In the genomic region with DNA sequence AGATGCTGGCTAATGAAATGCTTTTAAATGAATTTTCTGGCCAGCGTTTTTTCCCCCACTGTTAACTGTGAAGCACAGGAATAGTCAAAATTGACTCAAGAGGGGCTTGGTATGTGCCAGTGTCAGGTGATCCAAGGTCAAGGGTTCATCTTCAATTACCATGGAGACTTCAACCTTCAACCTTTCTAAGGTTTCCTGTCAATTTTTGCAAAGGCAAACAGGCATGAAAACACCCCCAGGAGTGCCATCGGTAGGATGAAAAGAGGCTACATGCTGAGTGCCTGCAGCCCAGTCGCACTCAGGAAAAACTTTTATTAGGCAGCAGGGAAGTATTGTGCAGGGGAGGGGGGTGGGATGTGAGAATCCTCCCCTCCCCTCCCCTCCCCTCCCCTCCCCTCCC, we compare ENCODE assay signal across 11 mouse cellular contexts. TPM values are rescaled to one million over a fixed set of nuclear protein-coding genes. Genes with fewer than 3 reads are reported as not detected.
A peak's percentile ranks its signal among the peaks of the same experiment; 100 is the strongest.
DNase-seq lines count a peak whose midpoint lies in the region; ATAC-seq and TF ChIP-seq lines count a peak whose summit lies in the region.
"Had no signal": no experiment of that assay in that cellular context is flagged by ENCODE, and none has a peak within 500 bp of the region (broad histone marks: within the 10 kb centered on the region; RNA-seq: fewer than 3 reads in every experiment).

No protein-coding gene starts in this region.

- ATAC-seq in hindbrain, embryonic 13.5 days (ENCODE audit: low FRiP score): no peak
- no peak for ATAC-seq in midbrain, embryonic 12.5 days (ENCODE audit: low FRiP score, low read depth)
- ATAC-seq in midbrain, postnatal 0 days (ENCODE audit: low FRiP score): no peak
- ATAC-seq in embryonic facial prominence, embryonic 13.5 days (ENCODE audit: insufficient number of reproducible peaks, insufficient read depth, low FRiP score, low TSS enrichment, low read depth): no peak
- ATAC-seq in erythroblast, adult 5-6 weeks (replicated peaks; ENCODE audit: low FRiP score, poor library complexity, severe bottlenecking): no peak

- H3K27me3 ChIP-seq in hindbrain, embryonic 10.5 days (ENCODE audit: insufficient read depth, poor library complexity, severe bottlenecking): peaks cover 4% of the 10 kb centered on the region; the same call in 1 of the 2 replicates
- H3K27me3 ChIP-seq in hindbrain, embryonic 13.5 days: 0 out of 2 replicates have a peak, but pooled peaks cover 5% of the 10 kb centered on the region
- H3K27me3 ChIP-seq in midbrain, embryonic 12.5 days: no peaks in the 10 kb centered on the region
- H3K27me3 ChIP-seq in midbrain, postnatal 0 days (ENCODE audit: insufficient read depth, low read length): no peaks in the 10 kb centered on the region
- H3K27me3 ChIP-seq in embryonic facial prominence, embryonic 13.5 days: no peaks in the 10 kb centered on the region
- H3K27me3 ChIP-seq: CH12.LX had no signal

- no peak overlapping the region for H3K4me2 ChIP-seq in hindbrain, embryonic 13.5 days
- no peak overlapping the region for H3K4me2 ChIP-seq in midbrain, embryonic 12.5 days (replicated peaks)
- H3K4me2 ChIP-seq in midbrain, postnatal 0 days (ENCODE audit: low read depth, low read length, poor library complexity, severe bottlenecking): no peak overlapping the region
- H3K4me2 ChIP-seq in embryonic facial prominence, embryonic 13.5 days: no peak overlapping the region

- H3K36me3 ChIP-seq in hindbrain, embryonic 10.5 days: no peaks in the 10 kb centered on the region
- H3K36me3 ChIP-seq in hindbrain, embryonic 13.5 days: no peaks in the 10 kb centered on the region
- no peaks in the 10 kb centered on the region for H3K36me3 ChIP-seq in midbrain, embryonic 12.5 days
- no peaks in the 10 kb centered on the region for H3K36me3 ChIP-seq in midbrain, postnatal 0 days (ENCODE audit: insufficient read depth, low read length)
- no peaks in the 10 kb centered on the region for H3K36me3 ChIP-seq in embryonic facial prominence, embryonic 13.5 days

- TF ChIP-seq CTCF in midbrain, postnatal 0 days (IDR thresholded peaks at IDR 0.05): no peak

- H3K27ac ChIP-seq in hindbrain, embryonic 10.5 days: peak overlapping the region; percentile 81
- H3K27ac ChIP-seq in hindbrain, embryonic 13.5 days: no peak overlapping the region
- H3K27ac ChIP-seq in midbrain, embryonic 12.5 days (replicated peaks): peak overlapping the region; percentile 39; the same call in 1 of the 2 replicates
- no peak overlapping the region for H3K27ac ChIP-seq in midbrain, postnatal 0 days (ENCODE audit: low read depth, low read length)
- H3K27ac ChIP-seq in embryonic facial prominence, embryonic 13.5 days: peak overlapping the region; percentile 77

- 2% methylated on average over 3 of the region's 3 CpGs for WGBS in hindbrain, embryonic 10.5 days
- WGBS in hindbrain, embryonic 13.5 days: 7% methylated on average over 3 of the region's 3 CpGs
- 4% methylated on average over 3 of the region's 3 CpGs for WGBS in midbrain, embryonic 12.5 days
- WGBS in midbrain, postnatal 0 days: 12% methylated on average over 3 of the region's 3 CpGs
- 6% methylated on average over 3 of the region's 3 CpGs for WGBS in embryonic facial prominence, embryonic 13.5 days

- H3K9ac ChIP-seq in hindbrain, embryonic 13.5 days: no peak overlapping the region
- no peak overlapping the region for H3K9ac ChIP-seq in midbrain, embryonic 12.5 days (replicated peaks)
- no peak overlapping the region for H3K9ac ChIP-seq in midbrain, postnatal 0 days (replicated peaks; ENCODE audit: low read length, poor library complexity, severe bottlenecking)
- H3K9ac ChIP-seq in embryonic facial prominence, embryonic 13.5 days: no peak overlapping the region

- H3K9me3 ChIP-seq in hindbrain, embryonic 10.5 days: no peaks in the 10 kb centered on the region
- no peaks in the 10 kb centered on the region for H3K9me3 ChIP-seq in hindbrain, embryonic 13.5 days
- no peaks in the 10 kb centered on the region for H3K9me3 ChIP-seq in midbrain, embryonic 12.5 days
- H3K9me3 ChIP-seq in midbrain, postnatal 0 days (ENCODE audit: low read length): no peaks in the 10 kb centered on the region
- H3K9me3 ChIP-seq in embryonic facial prominence, embryonic 13.5 days: no peaks in the 10 kb centered on the region

- H3K4me1 ChIP-seq in hindbrain, embryonic 10.5 days (replicated peaks): peaks cover 87% of the 10 kb centered on the region
- H3K4me1 ChIP-seq in hindbrain, embryonic 13.5 days (replicated peaks): peaks cover 26% of the 10 kb centered on the region
- peaks cover 27% of the 10 kb centered on the region for H3K4me1 ChIP-seq in midbrain, embryonic 12.5 days
- 0 out of 2 replicates have a peak, but pooled peaks cover 4% of the 10 kb centered on the region for H3K4me1 ChIP-seq in midbrain, postnatal 0 days (ENCODE audit: insufficient read depth, low read length)
- H3K4me1 ChIP-seq in embryonic facial prominence, embryonic 13.5 days: peaks cover 30% of the 10 kb centered on the region

- peak; percentile 68 for DNase-seq in hindbrain, embryonic 10.5 days (ENCODE audit: low spot score)
- DNase-seq in midbrain, postnatal 0 days (ENCODE audit: low spot score): no peak
- peak; percentile 58 for DNase-seq in mesoderm, embryonic 11.5 days (ENCODE audit: low read depth, low spot score)
- no peak for DNase-seq in right cerebral cortex, postnatal 14 days
- DNase-seq: cerebellum, postnatal 25 days; gastrocnemius, postnatal 36 days had no signal

- no peak overlapping the region for H3K4me3 ChIP-seq in hindbrain, embryonic 10.5 days
- no peak overlapping the region for H3K4me3 ChIP-seq in hindbrain, embryonic 13.5 days
- H3K4me3 ChIP-seq in midbrain, embryonic 12.5 days: no peak overlapping the region
- no peak overlapping the region for H3K4me3 ChIP-seq in midbrain, postnatal 0 days (ENCODE audit: low read depth, low read length)
- H3K4me3 ChIP-seq in embryonic facial prominence, embryonic 13.5 days: no peak overlapping the region

RNA-seq across cellular contexts. Expression of a gene that starts 12.0 kb away (rescaled TPM):
- 10.2 TPM in 2 replicates for polyA plus RNA-seq in hindbrain, embryonic 10.5 days (2016; fragmentation: Nextera tagmentation; extraction: Ambion mirVana)
- polyA plus RNA-seq in hindbrain, embryonic 13.5 days (2015; fragmentation: Nextera tagmentation; extraction: Ambion mirVana): 5.8 and 7.7 TPM in 2 replicates
- 18.7 and 26.2 TPM in 2 replicates for polyA plus RNA-seq in midbrain, embryonic 12.5 days (2016; fragmentation: Nextera tagmentation; extraction: Ambion mirVana)
- 27.4 and 35.0 TPM in 2 replicates for total RNA-seq in midbrain, postnatal 0 days (2014; rRNA removed)
- polyA plus RNA-seq in midbrain, postnatal 0 days (2015; fragmentation: Nextera tagmentation; extraction: Ambion mirVana): 23.0 and 23.4 TPM in 2 replicates
- 5.3 and 5.8 TPM in 2 replicates for polyA plus RNA-seq in embryonic facial prominence, embryonic 13.5 days (2015; fragmentation: Nextera tagmentation; extraction: Ambion mirVana)
- not detected in 2 replicates for total RNA-seq in erythroblast, adult 5-6 weeks (2015; ENCODE audit: low replicate concordance)
- total RNA-seq in erythroblast, adult 5-6 weeks (2017; ENCODE audit: low replicate concordance): not detected in 2 replicates

Comparison
In these comparisons a context has a peak if more than half of its experiments do, and no peak if none do; other contexts are left out.
1. H3K27ac ChIP-seq: peak in hindbrain, embryonic 10.5 days (single experiment), midbrain, embryonic 12.5 days (single experiment) and embryonic facial prominence, embryonic 13.5 days (single experiment); none in hindbrain, embryonic 13.5 days (single experiment) and midbrain, postnatal 0 days (single experiment).
2. DNase-seq: peak in hindbrain, embryonic 10.5 days (single experiment) and mesoderm, embryonic 11.5 days (single experiment); none in midbrain, postnatal 0 days (single experiment) and right cerebral cortex, postnatal 14 days (single experiment).